Mouse (Mus musculus) midbrain, postnatal 0 days (tissue): ENCODE data around the gene Wrb. TPM values are rescaled to one million over a fixed set of nuclear protein-coding genes. Genes with fewer than 3 reads are reported as not detected.

Experiments used
- ATAC-seq: fragments of 200-750 bp; cut with Nextera tagmentation; 2 replicates; pipeline ENCODE4 v1.8.0; 2017; ENCODE audit warnings: moderate number of reproducible peaks, mild to moderate bottlenecking, moderate TSS enrichment, moderate library complexity; ENCODE audit not compliant: low FRiP score
- DNase-seq: peaks from one replicate; pipeline ENCODE4 v3.0.0-alpha.2; 2015; ENCODE audit warnings: low spot score
- H3K27ac ChIP-seq: fragments of 300-500 bp; sonication (generic); 2 replicates; pipeline ENCODE4 v1.5.1; 2014; ENCODE audit warnings: low read depth, mild to moderate bottlenecking, low read length, mixed read lengths
- H3K27me3 ChIP-seq: fragments of 300-500 bp; sonication (generic); 2 replicates; pipeline ENCODE4 v1.6.1; 2014; ENCODE audit warnings: low read length, control low read depth, mixed read lengths; ENCODE audit not compliant: insufficient read depth
- H3K36me3 ChIP-seq: fragments of 300-500 bp; sonication (generic); 2 replicates; pipeline ENCODE4 v1.6.1; 2014; ENCODE audit warnings: low read length, control low read depth, mixed read lengths; ENCODE audit not compliant: insufficient read depth
- H3K4me1 ChIP-seq: fragments of 300-500 bp; sonication (generic); 2 replicates; pipeline ENCODE4 v1.6.1; 2014; ENCODE audit warnings: mild to moderate bottlenecking, control low read depth, antibody characterized with exemption, low read length, mixed read lengths; ENCODE audit not compliant: insufficient read depth
- H3K4me2 ChIP-seq: fragments of 300-500 bp; sonication (generic); 2 replicates; pipeline ENCODE4 v1.6.1; 2014; ENCODE audit warnings: low read depth, mild to moderate bottlenecking, low read length, mixed read lengths; ENCODE audit not compliant: poor library complexity, severe bottlenecking
- H3K4me3 ChIP-seq: fragments of 300-500 bp; sonication (generic); 2 replicates; pipeline ENCODE4 v1.5.1; 2014; ENCODE audit warnings: low read depth, mild to moderate bottlenecking, low read length, moderate library complexity
- H3K9ac ChIP-seq: fragments of 300-500 bp; sonication (generic); replicated peaks from 2 replicates; pipeline ENCODE4 v1.6.1; 2014; ENCODE audit warnings: mild to moderate bottlenecking, low read length, moderate library complexity, mixed read lengths; ENCODE audit not compliant: poor library complexity, severe bottlenecking
- H3K9me3 ChIP-seq: fragments of 300-500 bp; sonication (generic); 2 replicates; pipeline ENCODE4 v1.6.1; 2016; ENCODE audit warnings: low read length, control low read depth
- CTCF ChIP-seq: IDR thresholded peaks from 2 replicates; pipeline ENCODE4 v1.5.1; 2016; ENCODE audit warnings: antibody characterized with exemption, mild to moderate bottlenecking
- WGBS: fragments of 180-500 bp; shearing (Covaris S2); extraction: QIAGEN DNeasy Blood & Tissue Kit; methylation state at CpG from one replicate; pipeline ENCODE4 v1.1.7; 2014; 5-methylcytosine and 5-hydroxymethylcytosine counted together
- polyA plus RNA-seq: library from polyadenylated mRNA; unstranded; fragments of >200 nt; fragmentation: Nextera tagmentation; extraction: Ambion mirVana; gene quantifications from 2 replicates; pipeline ENCODE4 v1.2.1, GENCODE M21; 2015
- total RNA-seq: library from RNA; depleted of rRNA; stranded (reverse); fragments of >200 nt; gene quantifications from 2 replicates; pipeline ENCODE4 v1.2.3, GENCODE M21; 2014

Gene Wrb
- total and polyA plus RNA-seq, 2 experiments from 2014 or later, result 190 to 212 TPM

- no peaks in the 10 kb centered on the region for H3K9me3 ChIP-seq
- no peak overlapping the region for H3K27ac ChIP-seq
- 0 out of 2 replicates have a peak, but pooled peaks have one; percentile 20 for ATAC-seq
- WGBS, result 22% methylated on average over 9 of the region's 9 CpGs
- H3K4me3 ChIP-seq, result no peak overlapping the region
- no peak overlapping the region for H3K4me2 ChIP-seq
- peaks cover 21% of the 10 kb centered on the region for H3K36me3 ChIP-seq
- no peaks in the 10 kb centered on the region for H3K27me3 ChIP-seq
- no peak overlapping the region for H3K9ac ChIP-seq
- H3K4me1 ChIP-seq, result peaks cover under 1% of the 10 kb centered on the region; the same call in 1 of the 2 replicates
- DNase-seq, result peak; percentile 65
- peak; percentile 85 for TF ChIP-seq CTCF
These were observed 6.3 kb downstream of the Wrb start for GRCm38 (mm10) chr16:96151551-96151950.

- H3K9ac ChIP-seq, result no peak overlapping the region
- WGBS, result 97% methylated on average over 2 of the region's 2 CpGs
- no peak overlapping the region for H3K27ac ChIP-seq
- no peak for TF ChIP-seq CTCF
- no peaks in the 10 kb centered on the region for H3K27me3 ChIP-seq
- no peak overlapping the region for H3K4me3 ChIP-seq
- DNase-seq, result no peak
- H3K4me2 ChIP-seq, result no peak overlapping the region
- H3K9me3 ChIP-seq, result no peaks in the 10 kb centered on the region
- peaks cover 28% of the 10 kb centered on the region for H3K36me3 ChIP-seq
- no peaks in the 10 kb centered on the region for H3K4me1 ChIP-seq
- no peak for ATAC-seq
These were observed 9.3 kb downstream of the Wrb start for GRCm38 (mm10) chr16:96154476-96154875.

GRCm38 (mm10) chr16:96156019-96156418, 10.8 kb downstream of the Wrb start:
- no peak for TF ChIP-seq CTCF
- no peaks in the 10 kb centered on the region for H3K4me1 ChIP-seq
- 91% methylated on average over 8 of the region's 8 CpGs for WGBS
- DNase-seq (no peak), ATAC-seq (no peak)
- no peak overlapping the region for H3K27ac ChIP-seq
- peaks cover 28% of the 10 kb centered on the region for H3K36me3 ChIP-seq
- H3K4me3 ChIP-seq, result no peak overlapping the region
- H3K9ac ChIP-seq, result no peak overlapping the region
- H3K27me3 ChIP-seq, result no peaks in the 10 kb centered on the region
- H3K9me3 ChIP-seq, result no peaks in the 10 kb centered on the region
- H3K4me2 ChIP-seq, result no peak overlapping the region

- 90% methylated on average over 11 of the region's 11 CpGs for WGBS
- no peak overlapping the region for H3K4me3 ChIP-seq
- no peak overlapping the region for H3K4me2 ChIP-seq
- DNase-seq (no peak), ATAC-seq (no peak)
- H3K4me1 ChIP-seq, result no peaks in the 10 kb centered on the region
- H3K36me3 ChIP-seq, result peaks cover 28% of the 10 kb centered on the region
- no peak overlapping the region for H3K9ac ChIP-seq
- no peak for TF ChIP-seq CTCF
- no peaks in the 10 kb centered on the region for H3K27me3 ChIP-seq
- H3K9me3 ChIP-seq, result no peaks in the 10 kb centered on the region
- H3K27ac ChIP-seq, result no peak overlapping the region
These were observed 12.0 kb downstream of the Wrb start for GRCm38 (mm10) chr16:96157171-96157570.

GRCm38 (mm10) chr16:96158511-96159080, 13.4 kb downstream of the Wrb start:
- WGBS, result 48% methylated on average over 12 of the region's 12 CpGs
- H3K9me3 ChIP-seq, result no peaks in the 10 kb centered on the region
- ATAC-seq (no peak), DNase-seq (no peak)
- no peaks in the 10 kb centered on the region for H3K27me3 ChIP-seq
- peak overlapping the region; percentile 42 for H3K4me3 ChIP-seq
- peak overlapping the region; percentile 73; the same call in 1 of the 2 replicates for H3K27ac ChIP-seq
- H3K9ac ChIP-seq, result peak overlapping the region; percentile 90
- H3K4me2 ChIP-seq, result peak overlapping the region; percentile 87
- H3K36me3 ChIP-seq, result peaks cover 21% of the 10 kb centered on the region
- no peaks in the 10 kb centered on the region for H3K4me1 ChIP-seq
- TF ChIP-seq CTCF, result no peak

GRCm38 (mm10) chr16:96159091-96159731, 14.0 kb downstream of the Wrb start:
- Histone ChIP-seq H3K36me3 (peaks cover 15% of the 10 kb centered on the region), H3K27me3 (no peaks in the 10 kb centered on the region), H3K4me2 (peak overlapping the region; percentile 87), H3K4me3 (peak overlapping the region; percentile 42), H3K9ac (peak overlapping the region; percentile 90), H3K27ac (peak overlapping the region; percentile 73), H3K9me3 (no peaks in the 10 kb centered on the region), H3K4me1 (no peaks in the 10 kb centered on the region)
- peak; percentile 68 for DNase-seq
- WGBS, result 3% methylated on average over 67 of the region's 67 CpGs
- peak; percentile 85 for ATAC-seq
- peak; percentile 62 for TF ChIP-seq CTCF
